Comparison of ENCODE assay signal across 9 mouse cellular contexts in genomic region chr8:108956416-108956815, GRCm38 (mm10).
A peak's percentile ranks its signal among the peaks of the same experiment; 100 is the strongest.
DNase-seq lines count a peak whose midpoint lies in the region; ATAC-seq lines count a peak whose summit lies in the region.
"Had no signal": no experiment of that assay in that cellular context is flagged by ENCODE, and none has a peak within 500 bp of the region (broad histone marks: within the 10 kb centered on the region; RNA-seq: fewer than 3 reads in every experiment).

No protein-coding gene starts in this region.

- 59% methylated on average over 37 of the region's 37 CpGs for whole genome bisulfite sequencing in liver, embryonic 11.5 days
- WGBS in embryonic facial prominence, embryonic 12.5 days: 79% methylated on average over 36 of the region's 37 CpGs
- 69% methylated on average over 37 of the region's 37 CpGs for WGBS in hindbrain, embryonic 10.5 days
- 63% methylated on average over 37 of the region's 37 CpGs for WGBS in neural tube, embryonic 12.5 days

- H3K9me3 ChIP-seq in liver, embryonic 11.5 days (ENCODE audit: control insufficient read depth, low read length): no peaks in the 10 kb centered on the region
- no peaks in the 10 kb centered on the region for H3K9me3 ChIP-seq in embryonic facial prominence, embryonic 12.5 days
- peaks cover 18% of the 10 kb centered on the region for H3K9me3 ChIP-seq in hindbrain, embryonic 10.5 days
- peaks cover 4% of the 10 kb centered on the region; the same call in 1 of the 2 replicates for H3K9me3 ChIP-seq in neural tube, embryonic 12.5 days

- no peak overlapping the region for H3K9ac ChIP-seq in liver, embryonic 11.5 days (ENCODE audit: low read depth, low read length)
- no peak overlapping the region for H3K9ac ChIP-seq in embryonic facial prominence, embryonic 12.5 days
- no peak overlapping the region for H3K9ac ChIP-seq in neural tube, embryonic 12.5 days

- H3K4me3 ChIP-seq in liver, embryonic 11.5 days (ENCODE audit: low read depth, low read length): peak overlapping the region; percentile 15; the same call in 1 of the 2 replicates
- H3K4me3 ChIP-seq in embryonic facial prominence, embryonic 12.5 days: peak overlapping the region; percentile 16
- peak overlapping the region; percentile 34 for H3K4me3 ChIP-seq in hindbrain, embryonic 10.5 days
- H3K4me3 ChIP-seq in neural tube, embryonic 12.5 days: no peak overlapping the region
- H3K4me3 ChIP-seq: myocyte had no signal

- ATAC-seq in liver, embryonic 11.5 days (replicated peaks; ENCODE audit: low FRiP score): no peak
- ATAC-seq in embryonic facial prominence, embryonic 12.5 days (ENCODE audit: insufficient number of reproducible peaks, insufficient read depth, low FRiP score, low TSS enrichment): no peak
- ATAC-seq in neural tube, embryonic 12.5 days (ENCODE audit: low FRiP score, low read depth): no peak

- H3K27ac ChIP-seq in liver, embryonic 11.5 days (ENCODE audit: low read depth, low read length): no peak overlapping the region
- H3K27ac ChIP-seq in embryonic facial prominence, embryonic 12.5 days: 0 out of 2 replicates have a peak overlapping the region, but pooled peaks have one; percentile 11
- H3K27ac ChIP-seq in hindbrain, embryonic 10.5 days: peak overlapping the region; percentile 67
- H3K27ac ChIP-seq in neural tube, embryonic 12.5 days: no peak overlapping the region

- H3K27me3 ChIP-seq in liver, embryonic 11.5 days (replicated peaks; ENCODE audit: control insufficient read depth, insufficient read depth, low read length): no peaks in the 10 kb centered on the region
- H3K27me3 ChIP-seq in embryonic facial prominence, embryonic 12.5 days: no peaks in the 10 kb centered on the region
- no peaks in the 10 kb centered on the region for H3K27me3 ChIP-seq in hindbrain, embryonic 10.5 days (ENCODE audit: insufficient read depth, poor library complexity, severe bottlenecking)
- no peaks in the 10 kb centered on the region for H3K27me3 ChIP-seq in neural tube, embryonic 12.5 days (replicated peaks)

- peak overlapping the region; percentile 55 for H3K4me2 ChIP-seq in liver, embryonic 11.5 days
- H3K4me2 ChIP-seq in embryonic facial prominence, embryonic 12.5 days (replicated peaks): peak overlapping the region; percentile 30
- H3K4me2 ChIP-seq in neural tube, embryonic 12.5 days (replicated peaks): peak overlapping the region; percentile 38

- DNase-seq in liver, embryonic 11.5 days (ENCODE audit: low spot score): no peak
- DNase-seq in liver: no peak
- DNase-seq in hindbrain, embryonic 10.5 days (ENCODE audit: low spot score): peak; percentile 25
- no peak for DNase-seq in spleen, postnatal 14 days (ENCODE audit: low spot score in 2 of 2)
- no peak for DNase-seq in lung, adult 18-20 months
- DNase-seq: adrenal gland, adult 2 months had no signal

- H3K4me1 ChIP-seq in liver, embryonic 11.5 days (replicated peaks; ENCODE audit: control insufficient read depth, insufficient read depth, low read length): no peaks in the 10 kb centered on the region
- H3K4me1 ChIP-seq in embryonic facial prominence, embryonic 12.5 days: no peaks in the 10 kb centered on the region; the same call in 1 of the 2 replicates
- peaks cover 15% of the 10 kb centered on the region; the same call in 1 of the 2 replicates for H3K4me1 ChIP-seq in hindbrain, embryonic 10.5 days (replicated peaks)
- H3K4me1 ChIP-seq in neural tube, embryonic 12.5 days: no peaks in the 10 kb centered on the region; the same call in 1 of the 2 replicates

- peaks cover 16% of the 10 kb centered on the region for H3K36me3 ChIP-seq in liver, embryonic 11.5 days (ENCODE audit: control insufficient read depth, insufficient read depth, low read length)
- H3K36me3 ChIP-seq in embryonic facial prominence, embryonic 12.5 days: peaks cover 60% of the 10 kb centered on the region
- H3K36me3 ChIP-seq in hindbrain, embryonic 10.5 days: peaks cover 63% of the 10 kb centered on the region
- peaks cover 53% of the 10 kb centered on the region for H3K36me3 ChIP-seq in neural tube, embryonic 12.5 days

Comparison
In these comparisons a context has a peak if more than half of its experiments do, and no peak if none do; other contexts are left out.
1. H3K27ac ChIP-seq: peak in embryonic facial prominence, embryonic 12.5 days (single experiment) and hindbrain, embryonic 10.5 days (single experiment); none in liver, embryonic 11.5 days (single experiment) and neural tube, embryonic 12.5 days (single experiment).
2. Peak in every context shown above with its lines, with median percentiles within 50 percentile points of each other: H3K4me2 ChIP-seq.